Mouse (Mus musculus): ENCODE measurements around the gene Sft2d1.

GRCm38 (mm10) chr17:8302772-8303438 is 8.0 kb upstream of the Sft2d1 start:
- TF ChIP-seq CTCF (IDR thresholded peaks at IDR 0.05; ENCODE audit: control insufficient read depth, insufficient read depth, low read length) (no peak), POLR2A (IDR thresholded peaks at IDR 0.05; ENCODE audit: borderline replicate concordance, control insufficient read depth, low read depth, low read length) (no peak)

Data from bone marrow, adult 2 months (tissue).